Mouse (Mus musculus): Measurements from ENCODE around the gene Cdt1. TPM values are rescaled to one million over a fixed set of nuclear protein-coding genes. Genes with fewer than 3 reads are reported as not detected.

Cdt1 gene
- total and polyA plus RNA-seq, 2 experiments from 2014 or later, result 6.4 to 15.6 TPM

- ATAC-seq (ENCODE audit: low FRiP score), result no peak
- DNase-seq (ENCODE audit: low spot score), result no peak
- Histone ChIP-seq H3K36me3 (ENCODE audit: insufficient read depth, low read length) (no peaks in the 10 kb centered on the region), H3K4me1 (ENCODE audit: insufficient read depth, low read length) (no peaks in the 10 kb centered on the region), H3K27ac (ENCODE audit: low read depth, low read length) (no peak overlapping the region), H3K9ac (replicated peaks; ENCODE audit: low read length, poor library complexity, severe bottlenecking) (no peak overlapping the region), H3K9me3 (ENCODE audit: low read length) (no peaks in the 10 kb centered on the region), H3K27me3 (ENCODE audit: insufficient read depth, low read length) (peaks cover 18% of the 10 kb centered on the region; the same call in 1 of the 2 replicates), H3K4me3 (ENCODE audit: low read depth, low read length) (no peak overlapping the region), H3K4me2 (ENCODE audit: low read depth, low read length, poor library complexity, severe bottlenecking) (no peak overlapping the region)
- WGBS, result 47% methylated on average over 5 of the region's 5 CpGs
- TF ChIP-seq CTCF (IDR thresholded peaks at IDR 0.05), result no peak
These were observed 20.0 kb upstream of the Cdt1 start for GRCm38 (mm10) chr8:122547815-122548214.

GRCm38 (mm10) chr8:122548331-122548730, 19.5 kb upstream of the Cdt1 start:
- Histone ChIP-seq H3K9ac (replicated peaks; ENCODE audit: low read length, poor library complexity, severe bottlenecking) (no peak overlapping the region), H3K9me3 (ENCODE audit: low read length) (no peaks in the 10 kb centered on the region), H3K27ac (ENCODE audit: low read depth, low read length) (no peak overlapping the region), H3K27me3 (ENCODE audit: insufficient read depth, low read length) (peaks cover 18% of the 10 kb centered on the region; the same call in 1 of the 2 replicates), H3K4me1 (ENCODE audit: insufficient read depth, low read length) (no peaks in the 10 kb centered on the region), H3K36me3 (ENCODE audit: insufficient read depth, low read length) (no peaks in the 10 kb centered on the region), H3K4me2 (ENCODE audit: low read depth, low read length, poor library complexity, severe bottlenecking) (no peak overlapping the region), H3K4me3 (ENCODE audit: low read depth, low read length) (no peak overlapping the region)
- WGBS, result 74% methylated on average over 13 of the region's 13 CpGs
- DNase-seq (ENCODE audit: low spot score) (no peak), ATAC-seq (ENCODE audit: low FRiP score) (no peak)
- no peak for TF ChIP-seq CTCF (IDR thresholded peaks at IDR 0.05)

GRCm38 (mm10) chr8:122548891-122549439, 18.9 kb upstream of the Cdt1 start:
- no peak for ATAC-seq (ENCODE audit: low FRiP score)
- H3K9ac ChIP-seq (replicated peaks; ENCODE audit: low read length, poor library complexity, severe bottlenecking), result no peak overlapping the region
- 81% methylated on average over 3 of the region's 3 CpGs for WGBS

DNA sequence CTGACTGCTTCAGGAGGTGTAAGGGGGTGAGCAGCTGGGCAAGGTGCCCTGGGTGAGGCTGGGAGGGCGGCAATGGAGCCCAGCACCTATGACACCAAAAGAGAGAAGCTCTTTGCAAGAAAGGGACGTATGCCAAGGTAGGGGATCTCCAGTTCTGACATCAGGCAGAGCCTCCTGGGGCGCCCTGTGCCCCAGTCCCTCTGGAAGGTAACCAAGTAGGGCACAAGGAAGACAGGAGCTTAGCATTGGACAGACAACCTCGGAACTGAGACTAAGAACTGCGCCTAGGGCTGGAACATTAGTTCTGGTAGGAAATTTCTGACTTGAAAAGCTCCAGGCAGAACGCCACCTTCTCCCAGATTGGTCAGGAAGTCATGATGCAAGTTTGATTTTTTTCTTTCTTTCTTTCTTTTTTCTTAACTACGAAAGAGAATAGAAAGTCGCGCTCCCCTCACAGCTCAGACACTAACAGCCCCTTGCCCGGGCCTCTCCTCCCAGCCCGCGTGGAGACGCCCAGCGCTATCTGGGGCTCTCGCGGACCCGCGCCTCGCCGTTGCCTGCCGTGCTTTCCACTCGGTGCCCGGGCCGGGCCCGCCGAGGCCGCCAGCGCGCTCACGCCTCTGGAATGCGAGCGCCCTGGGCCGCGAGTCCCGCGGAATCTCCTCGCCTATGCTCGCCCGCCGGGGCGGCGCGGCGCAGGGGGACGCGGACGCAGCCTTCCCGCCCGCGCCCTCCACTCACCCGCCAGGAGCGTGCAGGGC, 17.4 kb upstream of the Cdt1 start:
- WGBS, result 4% methylated on average over 43 of the region's 52 CpGs
- peak; percentile 67; the same call in 1 of the 2 replicates for ATAC-seq (ENCODE audit: low FRiP score)

More at GRCm38 (mm10) chr8:122548891-122549439, 18.9 kb upstream of the Cdt1 start:
- H3K4me2 ChIP-seq (ENCODE audit: low read depth, low read length, poor library complexity, severe bottlenecking), result no peak overlapping the region
- no peak overlapping the region for H3K27ac ChIP-seq (ENCODE audit: low read depth, low read length)
- H3K4me3 ChIP-seq (ENCODE audit: low read depth, low read length), result no peak overlapping the region
- no peak for DNase-seq (ENCODE audit: low spot score)
- no peaks in the 10 kb centered on the region for H3K4me1 ChIP-seq (ENCODE audit: insufficient read depth, low read length)
- peaks cover 18% of the 10 kb centered on the region; the same call in 1 of the 2 replicates for H3K27me3 ChIP-seq (ENCODE audit: insufficient read depth, low read length)
- H3K36me3 ChIP-seq (ENCODE audit: insufficient read depth, low read length), result no peaks in the 10 kb centered on the region
- no peaks in the 10 kb centered on the region for H3K9me3 ChIP-seq (ENCODE audit: low read length)
- no peak for TF ChIP-seq CTCF (IDR thresholded peaks at IDR 0.05)

DNA sequence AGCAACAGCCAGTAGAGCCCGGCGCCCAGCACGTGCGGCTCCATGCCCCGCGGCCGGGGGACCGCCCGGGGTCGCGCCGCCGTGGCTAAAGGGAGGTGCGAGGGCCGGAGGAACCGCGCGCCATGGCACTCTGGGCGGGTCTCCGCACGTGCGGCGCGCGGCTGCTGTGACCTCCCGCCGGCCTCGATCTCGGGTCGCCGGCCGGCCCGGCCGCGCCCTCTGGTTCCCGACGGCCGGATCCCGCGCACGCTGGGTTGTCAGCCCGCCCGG, 16.9 kb upstream of the Cdt1 start:
- DNase-seq (ENCODE audit: low spot score), result no peak
- no peak overlapping the region for H3K27ac ChIP-seq (ENCODE audit: low read depth, low read length)

More for the DNA sequence above, 17.4 kb upstream of the Cdt1 start:
- DNase-seq (ENCODE audit: low spot score), result no peak
- Histone ChIP-seq H3K9ac (replicated peaks; ENCODE audit: low read length, poor library complexity, severe bottlenecking) (peak overlapping the region; percentile 54), H3K4me2 (ENCODE audit: low read depth, low read length, poor library complexity, severe bottlenecking) (peak overlapping the region; percentile 92), H3K9me3 (ENCODE audit: low read length) (no peaks in the 10 kb centered on the region), H3K4me1 (ENCODE audit: insufficient read depth, low read length) (no peaks in the 10 kb centered on the region), H3K27me3 (ENCODE audit: insufficient read depth, low read length) (peaks cover 18% of the 10 kb centered on the region; the same call in 1 of the 2 replicates), H3K36me3 (ENCODE audit: insufficient read depth, low read length) (no peaks in the 10 kb centered on the region), H3K27ac (ENCODE audit: low read depth, low read length) (no peak overlapping the region), H3K4me3 (ENCODE audit: low read depth, low read length) (peak overlapping the region; percentile 55)
- TF ChIP-seq CTCF (IDR thresholded peaks at IDR 0.05), result no peak

More for the DNA sequence above, 16.9 kb upstream of the Cdt1 start:
- Histone ChIP-seq H3K36me3 (ENCODE audit: insufficient read depth, low read length) (no peaks in the 10 kb centered on the region), H3K4me3 (ENCODE audit: low read depth, low read length) (peak overlapping the region; percentile 55), H3K4me1 (ENCODE audit: insufficient read depth, low read length) (no peaks in the 10 kb centered on the region), H3K9ac (replicated peaks; ENCODE audit: low read length, poor library complexity, severe bottlenecking) (peak overlapping the region; percentile 54), H3K4me2 (ENCODE audit: low read depth, low read length, poor library complexity, severe bottlenecking) (peak overlapping the region; percentile 92), H3K9me3 (ENCODE audit: low read length) (no peaks in the 10 kb centered on the region), H3K27me3 (ENCODE audit: insufficient read depth, low read length) (peaks cover 18% of the 10 kb centered on the region; the same call in 1 of the 2 replicates)
- TF ChIP-seq CTCF (IDR thresholded peaks at IDR 0.05), result no peak
- ATAC-seq (ENCODE audit: low FRiP score), result no peak
- 0% methylated on average over 24 of the region's 43 CpGs for WGBS
